Mouse (Mus musculus) lung, postnatal 14 days (tissue): ENCODE measurements around the gene Pou2af1.
A peak's percentile ranks its signal among the peaks of the same experiment; 100 is the strongest.

Source experiments
- DNase-seq: peaks from one replicate; pipeline ENCODE4 v3.0.0; 2021

Pou2af1 gene

GRCm38 (mm10) chr9:51230701-51231389 is 17.3 kb downstream of the Pou2af1 start:
- no peak for DNase-seq

- DNase-seq: no peak
Observed at GRCm38 (mm10) chr9:51232163-51232562, 18.7 kb downstream of the Pou2af1 start.

GRCm38 (mm10) chr9:51238741-51239385 is 25.4 kb downstream of the Pou2af1 start:
- no peak for DNase-seq

GRCm38 (mm10) chr9:51256780-51257502 is 43.4 kb downstream of the Pou2af1 start:
- no peak for DNase-seq

GRCm38 (mm10) chr9:51258426-51258825 is 44.9 kb downstream of the Pou2af1 start:
- no peak for DNase-seq

GRCm38 (mm10) chr9:51268852-51269251 is 55.3 kb downstream of the Pou2af1 start:
- DNase-seq: no peak

- no peak for DNase-seq
Observed at GRCm38 (mm10) chr9:51271073-51271472, 57.6 kb downstream of the Pou2af1 start.

GRCm38 (mm10) chr9:51272102-51272501 is 58.6 kb downstream of the Pou2af1 start:
- DNase-seq: no peak

- no peak for DNase-seq
Observed at GRCm38 (mm10) chr9:51273581-51274154, 60.2 kb downstream of the Pou2af1 start.

GRCm38 (mm10) chr9:51274678-51275077 is 61.2 kb downstream of the Pou2af1 start:
- DNase-seq: peak; percentile 24

GRCm38 (mm10) chr9:51277834-51278498 is 64.5 kb downstream of the Pou2af1 start:
- no peak for DNase-seq

- peak; percentile 86 for DNase-seq
Observed at GRCm38 (mm10) chr9:51278500-51279381, 65.2 kb downstream of the Pou2af1 start, which contains the start of gene Colca2. TSS of gene Colca2 (minus strand) at chr9:51278569.

- DNase-seq: peak; percentile 50
Observed at GRCm38 (mm10) chr9:51286079-51286478, 72.6 kb downstream of the Pou2af1 start.
